In genomic region chr3:96268776-96269378, GRCm38 (mm10) we compare ENCODE assay signal across 10 mouse cellular contexts. TPM values are rescaled to one million over a fixed set of nuclear protein-coding genes. Genes with fewer than 3 reads are reported as not detected.
A peak's percentile ranks its signal among the peaks of the same experiment; 100 is the strongest.
DNase-seq lines count a peak whose midpoint lies in the region; ATAC-seq and TF ChIP-seq lines count a peak whose summit lies in the region.
"Not testable (repeated sequence)": the region's sequence is repeated elsewhere in the genome, so short reads cannot be mapped to it uniquely, and the experiment has no call there.
"Had no signal": no experiment of that assay in that cellular context is flagged by ENCODE, and none has a peak within 500 bp of the region (broad histone marks: within the 10 kb centered on the region; RNA-seq: fewer than 3 reads in every experiment).

No protein-coding gene starts in this region.

- H3K4me2 ChIP-seq in hindbrain, embryonic 15.5 days, result peak overlapping the region; percentile 75
- H3K4me2 ChIP-seq in lung, embryonic 16.5 days (ENCODE audit: low read depth, low read length), result peak overlapping the region; percentile 71
- H3K4me2 ChIP-seq in neural tube, embryonic 11.5 days (ENCODE audit: low read depth), result peak overlapping the region; percentile 88

- not testable (repeated sequence) for TF ChIP-seq CTCF in MEL (IDR thresholded peaks at IDR 0.05 in 2 of 3, conservative IDR thresholded peaks at IDR 0.05 in 1 of 3; ENCODE audit: control insufficient read depth in 1 of 3, insufficient read depth in 1 of 3, low read depth in 2 of 3, low read length in 3 of 3, poor library complexity in 1 of 3, severe bottlenecking in 1 of 3); left cerebral cortex, adult 2 months (IDR thresholded peaks at IDR 0.05)
- 0 out of 2 replicates have a peak, but pooled peaks have one; percentile 24 for TF ChIP-seq CTCF in thymus, adult 2 months (IDR thresholded peaks at IDR 0.05; ENCODE audit: borderline replicate concordance, control insufficient read depth, extremely low read depth, insufficient read depth, low read length, poor library complexity)

- peaks cover 0 to 24% of the 10 kb centered on the region in 2 experiments; a peak in 2 of 4 replicates for H3K4me1 ChIP-seq in MEL (ENCODE audit: control insufficient read depth in 1 of 2, insufficient read depth in 2 of 2, low read length in 2 of 2)
- H3K4me1 ChIP-seq in hindbrain, embryonic 15.5 days (replicated peaks), result peaks cover 23% of the 10 kb centered on the region
- H3K4me1 ChIP-seq in lung, embryonic 16.5 days (replicated peaks; ENCODE audit: control insufficient read depth, insufficient read depth, low read length), result peaks cover 11% of the 10 kb centered on the region
- peaks cover 17% of the 10 kb centered on the region; the same call in 1 of the 2 replicates for H3K4me1 ChIP-seq in neural tube, embryonic 11.5 days (ENCODE audit: control insufficient read depth, insufficient read depth, low read length)
- peaks cover 14% of the 10 kb centered on the region for H3K4me1 ChIP-seq in thymus, adult 2 months (replicated peaks; ENCODE audit: control insufficient read depth, insufficient read depth, low read length)

- peaks cover 0 to 31% of the 10 kb centered on the region in 2 experiments; a peak in 2 of 4 replicates for H3K36me3 ChIP-seq in MEL (ENCODE audit: control insufficient read depth in 1 of 2, insufficient read depth in 2 of 2, low read length in 2 of 2)
- H3K36me3 ChIP-seq in hindbrain, embryonic 15.5 days; lung, embryonic 16.5 days (ENCODE audit: control insufficient read depth, insufficient read depth, low read length); neural tube, embryonic 11.5 days (ENCODE audit: control insufficient read depth, insufficient read depth, low read length); thymus, adult 2 months (ENCODE audit: control insufficient read depth, insufficient read depth, low read length): not testable (repeated sequence)

- not testable (repeated sequence) for H3K27me3 ChIP-seq in MEL (ENCODE audit: control insufficient read depth in 1 of 2, insufficient read depth in 2 of 2, low read length in 2 of 2); hindbrain, embryonic 15.5 days; lung, embryonic 16.5 days (ENCODE audit: control insufficient read depth, insufficient read depth, low read depth, low read length); neural tube, embryonic 11.5 days (ENCODE audit: control insufficient read depth, insufficient read depth, low read length); thymus, adult 2 months (ENCODE audit: control insufficient read depth, insufficient read depth, low read length)

- not testable (repeated sequence) for TF ChIP-seq POLR2A in MEL (IDR thresholded peaks at IDR 0.05; ENCODE audit: control insufficient read depth in 1 of 2, insufficient read depth in 1 of 2, low read depth in 1 of 2, low read length in 2 of 2, poor library complexity in 1 of 2)
- peak; percentile 44; the same call in 1 of the 2 replicates for TF ChIP-seq POLR2A in thymus, adult 2 months (IDR thresholded peaks at IDR 0.05; ENCODE audit: control insufficient read depth, extremely low read depth, insufficient read depth, low read length, poor library complexity)

- not testable (repeated sequence) for TF ChIP-seq RAD21 in MEL (IDR thresholded peaks at IDR 0.05; ENCODE audit: low read depth, low read length)

- 0% methylated on average over 12 of the region's 44 CpGs for whole genome bisulfite sequencing in hindbrain, embryonic 15.5 days
- 0% methylated on average over 10 of the region's 44 CpGs for WGBS in lung, embryonic 16.5 days
- 0% methylated on average over 9 of the region's 44 CpGs for WGBS in neural tube, embryonic 11.5 days
- WGBS in thymus, adult 2 months, result under 1% methylated on average over 17 of the region's 44 CpGs

- not testable (repeated sequence) for TF ChIP-seq EP300 in MEL (IDR thresholded peaks at IDR 0.05; ENCODE audit: low read depth in 1 of 2, low read length in 2 of 2)

- peak overlapping the region; percentile 7 to 56 for H3K4me3 ChIP-seq in MEL (ENCODE audit: control insufficient read depth in 1 of 2, insufficient read depth in 1 of 2, low read depth in 2 of 2, low read length in 2 of 2)
- peak overlapping the region; percentile 45 for H3K4me3 ChIP-seq in hindbrain, embryonic 15.5 days
- H3K4me3 ChIP-seq in left cerebral cortex, adult 2 months, result peak overlapping the region; percentile 53
- peak overlapping the region; percentile 64 for H3K4me3 ChIP-seq in lung, embryonic 16.5 days (ENCODE audit: low read length)
- peak overlapping the region; percentile 48 for H3K4me3 ChIP-seq in neural tube, embryonic 11.5 days (ENCODE audit: low read depth, low read length)
- H3K4me3 ChIP-seq in thymus, adult 2 months (ENCODE audit: control insufficient read depth, insufficient read depth, low read length), result peak overlapping the region; percentile 62

- not testable (repeated sequence) for DNase-seq in MEL (ENCODE audit: low read depth, low spot score)
- DNase-seq in left cerebral cortex, adult 2 months (ENCODE audit: extremely low spot score in 1 of 2, low spot score in 2 of 2), result peak in 1 of 2 experiments; percentile 21
- peak; percentile 53 for DNase-seq in neural tube, embryonic 11.5 days (ENCODE audit: low spot score)
- DNase-seq in thymus, adult 2 months, result peak; percentile 44

- intact Hi-C loops in left cerebral cortex, adult 2 months (cut with DNase I), result not testable (repeated sequence)

- peak overlapping the region; percentile 73 for H3K9ac ChIP-seq in MEL (ENCODE audit: control insufficient read depth, low read depth, low read length, poor library complexity, severe bottlenecking)
- H3K9ac ChIP-seq in hindbrain, embryonic 15.5 days, result peak overlapping the region; percentile 45
- H3K9ac ChIP-seq in lung, embryonic 16.5 days (ENCODE audit: low read length), result peak overlapping the region; percentile 72
- peak overlapping the region; percentile 75 for H3K9ac ChIP-seq in neural tube, embryonic 11.5 days (ENCODE audit: low read length)

- H3K27ac ChIP-seq in MEL (ENCODE audit: control insufficient read depth, low read depth, low read length), result peak overlapping the region; percentile 96
- H3K27ac ChIP-seq in hindbrain, embryonic 15.5 days (replicated peaks), result peak overlapping the region; percentile 96
- peak overlapping the region; percentile 93 for H3K27ac ChIP-seq in left cerebral cortex, adult 2 months
- peak overlapping the region; percentile 99 for H3K27ac ChIP-seq in lung, embryonic 16.5 days (ENCODE audit: low read length)
- peak overlapping the region; percentile 95 for H3K27ac ChIP-seq in neural tube, embryonic 11.5 days (ENCODE audit: low read depth, low read length)
- H3K27ac ChIP-seq in thymus, adult 2 months (ENCODE audit: control insufficient read depth, insufficient read depth, low read length), result peak overlapping the region; percentile 97

- peak; percentile 10; the same call in 1 of the 2 replicates for ATAC-seq in common myeloid progenitor, adult 5-6 weeks (replicated peaks; ENCODE audit: low read depth, poor library complexity, severe bottlenecking)
- peak; percentile 22; the same call in 1 of the 2 replicates for ATAC-seq in frontal cortex, adult (ENCODE audit: low TSS enrichment)
- not testable (repeated sequence) for ATAC-seq in hindbrain, embryonic 15.5 days (ENCODE audit: low FRiP score, low read depth)
- peak; percentile 20 for ATAC-seq in lung, embryonic 16.5 days (ENCODE audit: low read depth)
- ATAC-seq in neural tube, embryonic 11.5 days (ENCODE audit: insufficient read depth, low FRiP score, low TSS enrichment), result peak; percentile 54

- not testable (repeated sequence) for H3K79me2 ChIP-seq in MEL (ENCODE audit: control insufficient read depth, insufficient read depth, low read length, poor library complexity)

- not testable (repeated sequence) for H3K9me3 ChIP-seq in MEL (replicated peaks; ENCODE audit: insufficient read depth, low read length); hindbrain, embryonic 15.5 days; lung, embryonic 16.5 days (ENCODE audit: control insufficient read depth, low read length); neural tube, embryonic 11.5 days (ENCODE audit: control insufficient read depth, low read length)

RNA-seq across cellular contexts. Expression of gene Hist2h3b, which starts 0.4 kb away (rescaled TPM):
- total RNA-seq in MEL (2012; rRNA removed), result 3,962 and 5,017 TPM in 2 replicates
- 10 to 100 TPM in 1 of 2 experiments, not detected in 1; 71.7 TPM for polyA plus RNA-seq in MEL (2012; ENCODE audit: insufficient read depth in 1 of 2, insufficient read length in 2 of 2, low read depth in 1 of 2, low replicate concordance in 2 of 2, missing spikeins in 1 of 2)
- 296 and 352 TPM in 2 replicates for total RNA-seq in common myeloid progenitor, adult 5-6 weeks (2017)
- polyA plus RNA-seq in hindbrain, embryonic 15.5 days (2015; fragmentation: Nextera tagmentation; extraction: Ambion mirVana), result 12.2 and 19.7 TPM in 2 replicates
- total RNA-seq in left cerebral cortex, adult 2 months (2021), result 10 to 100 TPM; 32.7 to 45.5 TPM
- polyA plus RNA-seq in lung, embryonic 16.5 days (2015; fragmentation: Nextera tagmentation; extraction: Ambion mirVana), result 55.7 and 61.1 TPM in 2 replicates
- polyA plus RNA-seq in neural tube, embryonic 11.5 days (2014; fragmentation: Nextera tagmentation; extraction: Ambion mirVana), result 55.7 and 56.1 TPM in 2 replicates
- polyA plus RNA-seq in thymus, adult 2 months (2012; rRNA removed), result 1,135 and 1,442 TPM in 2 replicates

RNA-seq across cellular contexts. Expression of gene Hist2h2bb, which starts 0.7 kb away (rescaled TPM):
- 6,680 and 8,754 TPM in 2 replicates for total RNA-seq in MEL (2012; rRNA removed)
- 10 to 100 TPM in 1 of 2 experiments, not detected in 1; 11.2 TPM for polyA plus RNA-seq in MEL (2012; ENCODE audit: insufficient read depth in 1 of 2, insufficient read length in 2 of 2, low read depth in 1 of 2, low replicate concordance in 2 of 2, missing spikeins in 1 of 2)
- 6,356 and 6,932 TPM in 2 replicates for total RNA-seq in common myeloid progenitor, adult 5-6 weeks (2017)
- polyA plus RNA-seq in hindbrain, embryonic 15.5 days (2015; fragmentation: Nextera tagmentation; extraction: Ambion mirVana), result 3.0 and 4.2 TPM in 2 replicates
- total RNA-seq in left cerebral cortex, adult 2 months (2021), result 100 to 1,000 TPM; 136 to 154 TPM
- 13.0 and 14.5 TPM in 2 replicates for polyA plus RNA-seq in lung, embryonic 16.5 days (2015; fragmentation: Nextera tagmentation; extraction: Ambion mirVana)
- 17.3 and 22.2 TPM in 2 replicates for polyA plus RNA-seq in neural tube, embryonic 11.5 days (2014; fragmentation: Nextera tagmentation; extraction: Ambion mirVana)
- 163 and 177 TPM in 2 replicates for polyA plus RNA-seq in thymus, adult 2 months (2012; rRNA removed)

RNA-seq across cellular contexts. Expression of gene Hist2h4, which starts 5.8 kb away (rescaled TPM):
- 195 and 290 TPM in 2 replicates for total RNA-seq in MEL (2012; rRNA removed)
- polyA plus RNA-seq in MEL (2012; ENCODE audit: insufficient read depth in 1 of 2, insufficient read length in 2 of 2, low read depth in 1 of 2, low replicate concordance in 2 of 2, missing spikeins in 1 of 2), result 1 to 10 TPM in 1 of 2 experiments, not detected in 1; 1.5 TPM
- total RNA-seq in common myeloid progenitor, adult 5-6 weeks (2017), result 101 and 120 TPM in 2 replicates
- polyA plus RNA-seq in hindbrain, embryonic 15.5 days (2015; fragmentation: Nextera tagmentation; extraction: Ambion mirVana), result 4.5 and 6.5 TPM in 2 replicates
- total RNA-seq in left cerebral cortex, adult 2 months (2021), result 10 to 100 TPM; 26.8 to 31.9 TPM
- 9.8 and 12.3 TPM in 2 replicates for polyA plus RNA-seq in lung, embryonic 16.5 days (2015; fragmentation: Nextera tagmentation; extraction: Ambion mirVana)
- polyA plus RNA-seq in neural tube, embryonic 11.5 days (2014; fragmentation: Nextera tagmentation; extraction: Ambion mirVana), result 5.8 and 5.9 TPM in 2 replicates
- 87.7 and 101 TPM in 2 replicates for polyA plus RNA-seq in thymus, adult 2 months (2012; rRNA removed)

RNA-seq across cellular contexts. Expression of gene Hist2h3c1, which starts 22.4 kb away (rescaled TPM):
- total RNA-seq in MEL (2012; rRNA removed), result 1.3 and 1.5 TPM in 2 replicates
- polyA plus RNA-seq in MEL (2012; ENCODE audit: insufficient read depth in 1 of 2, insufficient read length in 2 of 2, low read depth in 1 of 2, low replicate concordance in 2 of 2, missing spikeins in 1 of 2), result not detected
- 2.7 and 18.3 TPM in 2 replicates for total RNA-seq in common myeloid progenitor, adult 5-6 weeks (2017)
- polyA plus RNA-seq in hindbrain, embryonic 15.5 days (2015; fragmentation: Nextera tagmentation; extraction: Ambion mirVana), result 0.27 TPM in 1 of 2 replicates, not detected in the other
- total RNA-seq in left cerebral cortex, adult 2 months (2021), result not detected
- polyA plus RNA-seq in lung, embryonic 16.5 days (2015; fragmentation: Nextera tagmentation; extraction: Ambion mirVana), result 1.0 and 2.3 TPM in 2 replicates
- 0.42 TPM in 1 of 2 replicates, not detected in the other for polyA plus RNA-seq in neural tube, embryonic 11.5 days (2014; fragmentation: Nextera tagmentation; extraction: Ambion mirVana)
- not detected in 2 replicates for polyA plus RNA-seq in thymus, adult 2 months (2012; rRNA removed)
- total RNA-seq: gastrocnemius, adult 18-20 months; left cerebral cortex, postnatal 14 days had no signal

RNA-seq across cellular contexts. Expression of gene Hist2h2aa1, which starts 23.6 kb away (rescaled TPM):
- 3,456 and 4,103 TPM in 2 replicates for total RNA-seq in MEL (2012; rRNA removed)
- polyA plus RNA-seq in MEL (2012; ENCODE audit: insufficient read depth in 1 of 2, insufficient read length in 2 of 2, low read depth in 1 of 2, low replicate concordance in 2 of 2, missing spikeins in 1 of 2), result 1 to 10 TPM in 1 of 2 experiments, not detected in 1; 1.5 TPM
- 5,131 and 5,822 TPM in 2 replicates for total RNA-seq in common myeloid progenitor, adult 5-6 weeks (2017)
- 17.3 and 22.4 TPM in 2 replicates for polyA plus RNA-seq in hindbrain, embryonic 15.5 days (2015; fragmentation: Nextera tagmentation; extraction: Ambion mirVana)
- 10 to 100 TPM in 1 of 2 experiments, not detected in 1; 19.2 TPM for total RNA-seq in left cerebral cortex, adult 2 months (2021)
- 16.9 and 21.5 TPM in 2 replicates for polyA plus RNA-seq in lung, embryonic 16.5 days (2015; fragmentation: Nextera tagmentation; extraction: Ambion mirVana)
- polyA plus RNA-seq in neural tube, embryonic 11.5 days (2014; fragmentation: Nextera tagmentation; extraction: Ambion mirVana), result 11.4 and 24.5 TPM in 2 replicates
- polyA plus RNA-seq in thymus, adult 2 months (2012; rRNA removed), result 565 and 592 TPM in 2 replicates

Comparison
In these comparisons a context has a peak if more than half of its experiments do, and no peak if none do; other contexts are left out.
1. RNA of gene Hist2h3b, which starts 0.4 kb away (polyA plus RNA-seq): 1,135 to 1,442 TPM in thymus, adult 2 months; 71.7 TPM in MEL, 55.7 to 56.1 TPM in neural tube, embryonic 11.5 days, 55.7 to 61.1 TPM in lung, embryonic 16.5 days and 12.2 to 19.7 TPM in hindbrain, embryonic 15.5 days; every median in the first group is over 10 times any median in the second.
2. Peak in every context shown above with its lines, with median percentiles within 50 percentile points of each other: H3K27ac ChIP-seq, H3K4me3 ChIP-seq, H3K9ac ChIP-seq and H3K4me2 ChIP-seq.